Mouse (Mus musculus) CH12.LX (cell line): ENCODE data around the gene Saa1. TPM values are rescaled to one million over a fixed set of nuclear protein-coding genes. Genes with fewer than 3 reads are reported as not detected.

Source experiments
- DNase-seq: peaks from one replicate; pipeline ENCODE4 v3.0.0-alpha.2; 2013; ENCODE audit errors: extremely low read depth
- H3K27ac ChIP-seq: 2 replicates; pipeline ENCODE4 v1.5.1; 2012; ENCODE audit warnings: low read depth, mild to moderate bottlenecking, control low read depth, moderate library complexity; ENCODE audit not compliant: insufficient read depth
- H3K27me3 ChIP-seq: replicated peaks from 2 replicates; pipeline ENCODE3; 2012; ENCODE audit warnings: inconsistent platforms
- H3K36me3 ChIP-seq, 2 experiments: replicated peaks in 1 of 2; 2 replicates each; pipeline versions ENCODE3 to v1.6.1; 2012; ENCODE audit warnings: inconsistent platforms in 1 of 2, low read length in 1 of 2, mild to moderate bottlenecking in 1 of 2, mixed read lengths in 1 of 2, moderate library complexity in 1 of 2; ENCODE audit not compliant: control insufficient read depth in 1 of 2, insufficient read depth in 1 of 2
- H3K4me1 ChIP-seq, 2 experiments: 2 replicates each; pipeline ENCODE4 v1.6.1; 2012; ENCODE audit warnings: inconsistent platforms in 1 of 2, moderate library complexity in 1 of 2; ENCODE audit not compliant: insufficient read depth in 2 of 2, control insufficient read depth in 1 of 2
- H3K4me2 ChIP-seq: 2 replicates; pipeline ENCODE4 v1.6.1; 2012; ENCODE audit warnings: low read depth, mild to moderate bottlenecking, control low read depth; ENCODE audit not compliant: poor library complexity, insufficient read depth, severe bottlenecking
- H3K4me3 ChIP-seq, 3 experiments: fragments of 150-350 bp in 1 of 3; sonication (generic) in 1 of 3; replicated peaks in 1 of 3; 2 replicates each; pipeline versions ENCODE3 to v1.5.1; 2011 to 2012; ENCODE audit warnings: low read depth in 2 of 3, low read length in 2 of 3, mild to moderate bottlenecking in 2 of 3, moderate library complexity in 2 of 3, control low read depth in 1 of 3, improper control_type of control experiment in 1 of 3, inconsistent platforms in 1 of 3, mixed read lengths in 1 of 3; ENCODE audit not compliant: poor library complexity in 1 of 3
- H3K79me2 ChIP-seq: replicated peaks from 2 replicates; pipeline ENCODE4 v1.6.1; 2012; ENCODE audit warnings: mild to moderate bottlenecking, moderate library complexity; ENCODE audit not compliant: control insufficient read depth, poor library complexity, insufficient read depth, severe bottlenecking; ENCODE audit errors: extremely low read depth
- H3K9ac ChIP-seq: 2 replicates; pipeline ENCODE4 v1.6.1; 2012; ENCODE audit warnings: low read depth, mild to moderate bottlenecking, control low read depth, moderate library complexity; ENCODE audit not compliant: insufficient read depth
- H3K9me3 ChIP-seq: replicated peaks from 2 replicates; pipeline ENCODE3; 2012; ENCODE audit warnings: low read length, inconsistent platforms, mixed read lengths
- BHLHE40 ChIP-seq: IDR thresholded peaks from 2 replicates; pipeline ENCODE4 v1.6.1; 2011; ENCODE audit warnings: mild to moderate bottlenecking, low read depth, low read length, improper control_type of control experiment
- CHD1 ChIP-seq: IDR thresholded peaks from 2 replicates; pipeline ENCODE4 v1.6.1; 2012; ENCODE audit warnings: low read depth, low read length, improper control_type of control experiment, inconsistent platforms
- CHD2 ChIP-seq: IDR thresholded peaks from 2 replicates; pipeline ENCODE4 v1.6.1; 2011; ENCODE audit warnings: low read length, improper control_type of control experiment
- CTCF ChIP-seq, 2 experiments: IDR thresholded peaks in 1 of 2; conservative IDR thresholded peaks in 1 of 2; 2 replicates each; pipeline ENCODE4 v1.5.1; 2011 to 2012; ENCODE audit warnings: low read depth in 2 of 2, low read length in 2 of 2, improper control_type of control experiment in 1 of 2, inconsistent platforms in 1 of 2, mild to moderate bottlenecking in 1 of 2, moderate library complexity in 1 of 2
- E2F4 ChIP-seq: IDR thresholded peaks from 2 replicates; pipeline ENCODE4 v1.6.1; 2011; ENCODE audit warnings: low read depth, low read length, improper control_type of control experiment; ENCODE audit not compliant: insufficient replicate concordance
- ELF1 ChIP-seq: IDR thresholded peaks from 2 replicates; pipeline ENCODE4 v1.6.1; 2014; ENCODE audit warnings: low read depth, mild to moderate bottlenecking, inconsistent platforms, low read length, improper control_type of control experiment
- ETS1 ChIP-seq: conservative IDR thresholded peaks from 2 replicates; pipeline ENCODE4 v1.6.1; 2012; ENCODE audit warnings: low read depth, mild to moderate bottlenecking, inconsistent platforms, low read length, improper control_type of control experiment, moderate library complexity
- GABPA ChIP-seq: IDR thresholded peaks from 2 replicates; pipeline ENCODE4 v1.6.1; 2012; ENCODE audit warnings: low read depth, low read length, improper control_type of control experiment, inconsistent platforms; ENCODE audit not compliant: insufficient replicate concordance
- HCFC1 ChIP-seq: IDR thresholded peaks from 2 replicates; pipeline ENCODE4 v1.6.1; 2012; ENCODE audit warnings: low read depth, mild to moderate bottlenecking, inconsistent platforms, low read length, improper control_type of control experiment
- IRF4 ChIP-seq: IDR thresholded peaks from 2 replicates; pipeline ENCODE4 v1.6.1; 2014; ENCODE audit warnings: low read depth, mild to moderate bottlenecking, inconsistent platforms, low read length, improper control_type of control experiment
- JUN ChIP-seq: IDR thresholded peaks from 2 replicates; pipeline ENCODE4 v1.6.1; 2011; ENCODE audit warnings: low read depth, mild to moderate bottlenecking, low read length, improper control_type of control experiment, moderate library complexity; ENCODE audit not compliant: insufficient read depth
- JUND ChIP-seq: conservative IDR thresholded peaks from 2 replicates; pipeline ENCODE4 v1.6.1; 2011; ENCODE audit warnings: low read depth, low read length, improper control_type of control experiment
- MAFK ChIP-seq: IDR thresholded peaks from 2 replicates; pipeline ENCODE4 v1.6.1; 2011; ENCODE audit warnings: low read length, improper control_type of control experiment; ENCODE audit not compliant: insufficient replicate concordance
- MAX ChIP-seq: IDR thresholded peaks from 2 replicates; pipeline ENCODE4 v1.6.1; 2011; ENCODE audit warnings: low read length, improper control_type of control experiment
- MAZ ChIP-seq: IDR thresholded peaks from 2 replicates; pipeline ENCODE4 v1.6.1; 2012; ENCODE audit warnings: low read depth, mild to moderate bottlenecking, inconsistent platforms, low read length, improper control_type of control experiment, moderate library complexity
- MEF2A ChIP-seq: IDR thresholded peaks from 2 replicates; pipeline ENCODE4 v1.6.1; 2014; ENCODE audit warnings: low read depth, mild to moderate bottlenecking, inconsistent platforms, low read length, improper control_type of control experiment, borderline replicate concordance
- MXI1 ChIP-seq: IDR thresholded peaks from 2 replicates; pipeline ENCODE4 v1.6.1; 2011; ENCODE audit warnings: mild to moderate bottlenecking, low read depth, low read length, improper control_type of control experiment
- MYC ChIP-seq: IDR thresholded peaks from 2 replicates; pipeline ENCODE4 v1.6.1; 2011; ENCODE audit warnings: low read depth, mild to moderate bottlenecking, improper control_type of control experiment, low read length
- POLR2A ChIP-seq: IDR thresholded peaks from 2 replicates; pipeline ENCODE4 v1.6.1; 2011; ENCODE audit warnings: low read depth, mild to moderate bottlenecking, improper control_type of control experiment, low read length
- POLR2AphosphoS2 ChIP-seq: IDR thresholded peaks from 2 replicates; pipeline ENCODE4 v1.6.1; 2011; ENCODE audit warnings: low read depth, low read length, improper control_type of control experiment
- RCOR1 ChIP-seq: conservative IDR thresholded peaks from 2 replicates; pipeline ENCODE4 v1.6.1; 2012; ENCODE audit warnings: low read depth, mild to moderate bottlenecking, inconsistent platforms, low read length, improper control_type of control experiment
- SIN3A ChIP-seq: IDR thresholded peaks from 2 replicates; pipeline ENCODE4 v1.6.1; 2012; ENCODE audit warnings: low read length, improper control_type of control experiment, inconsistent platforms
- SMC3 ChIP-seq: IDR thresholded peaks from 2 replicates; pipeline ENCODE4 v1.6.1; 2011; ENCODE audit warnings: low read depth, low read length, improper control_type of control experiment
- TBP ChIP-seq: conservative IDR thresholded peaks from 2 replicates; pipeline ENCODE4 v1.6.1; 2011; ENCODE audit warnings: low read depth, low read length, improper control_type of control experiment
- TCF12 ChIP-seq: IDR thresholded peaks from 2 replicates; pipeline ENCODE4 v1.6.1; 2014; ENCODE audit warnings: low read depth, mild to moderate bottlenecking, inconsistent platforms, low read length, improper control_type of control experiment
- UBTF ChIP-seq: IDR thresholded peaks from 2 replicates; pipeline ENCODE4 v1.6.1; 2012; ENCODE audit warnings: low read depth, mild to moderate bottlenecking, inconsistent platforms, low read length, improper control_type of control experiment, moderate library complexity
- USF1 ChIP-seq: IDR thresholded peaks from 2 replicates; pipeline ENCODE4 v1.6.1; 2014; ENCODE audit warnings: low read depth, mild to moderate bottlenecking, inconsistent platforms, low read length, improper control_type of control experiment
- ZC3H11A ChIP-seq: IDR thresholded peaks from 2 replicates; pipeline ENCODE4 v1.6.1; 2012; ENCODE audit warnings: low read depth, mild to moderate bottlenecking, inconsistent platforms, low read length, improper control_type of control experiment
- ZMIZ1 ChIP-seq: IDR thresholded peaks from 2 replicates; pipeline ENCODE4 v1.6.1; 2012; ENCODE audit warnings: low read depth, mild to moderate bottlenecking, inconsistent platforms, low read length, improper control_type of control experiment
- ZNF384 ChIP-seq: IDR thresholded peaks from 2 replicates; pipeline ENCODE4 v1.6.1; 2012; ENCODE audit warnings: low read depth, low read length, improper control_type of control experiment, inconsistent platforms
- dilution Hi-C: fragments of 300-500 bp; cut with MboI; formaldehyde crosslinking; loops from 2 replicates; pipeline ENCODE4 v1.14.3; 2020; ENCODE audit warnings: low sequenced_read_pairs; ENCODE audit not compliant: extremely low pct_unique_long_range_greater_than_20kb, extremely low pct_ligation_motif_present
- in situ Hi-C: fragments of 300-500 bp; cut with MboI; formaldehyde crosslinking; loops from 3 replicates; pipeline ENCODE4 v1.14.3; 2019; ENCODE audit warnings: low sequenced_read_pairs, low pct_ligation_motif_present, low pct_unique_long_range_greater_than_20kb, mixed read lengths
- polyA plus RNA-seq: library from polyadenylated mRNA; unstranded; fragments of >175 nt; gene quantifications from 2 replicates; pipeline ENCODE4 v1.2.1, GENCODE M21; 2012; ENCODE audit warnings: low read depth; ENCODE audit not compliant: insufficient read length
- total RNA-seq, 2 experiments: library from RNA; depleted of rRNA; stranded (reverse); fragments of 300-350 nt in 1 of 2; fragments of >200 nt in 1 of 2; gene quantifications; 2 replicates each; pipeline ENCODE4 v1.2.3; 2012 to 2014

Gene Saa1
- total and polyA plus RNA-seq, 3 experiments = not detected

GRCm38 (mm10) chr7:46748459-46748858 lies 5.7 kb upstream of the Saa1 start (continued):
- TF ChIP-seq ZMIZ1 = no peak
- 0 out of 2 replicates have a peak, but pooled peaks have one; percentile 22 for TF ChIP-seq IRF4
- TF ChIP-seq CHD1 = no peak
- no peak for TF ChIP-seq E2F4
- TF ChIP-seq POLR2AphosphoS2 = no peak
- TF ChIP-seq SIN3A = no peak
- TF ChIP-seq CHD2 = no peak
- no peak for TF ChIP-seq TCF12
- TF ChIP-seq MAZ = no peak
- no peak for TF ChIP-seq POLR2A
- peak; percentile 39 for TF ChIP-seq JUN
- TF ChIP-seq UBTF = no peak
- no peak for TF ChIP-seq SMC3
- TF ChIP-seq MXI1 = no peak
- no peak for TF ChIP-seq ZC3H11A
- no peak for TF ChIP-seq TBP
- TF ChIP-seq CTCF (conservative IDR thresholded peaks at IDR 0.05 in 1 of 2, IDR thresholded peaks at IDR 0.05 in 1 of 2; ENCODE audit: low read depth in 2 of 2, low read length in 2 of 2) = no peak
- TF ChIP-seq USF1 = no peak
- peak; percentile 20; the same call in 1 of the 2 replicates for TF ChIP-seq ELF1
- TF ChIP-seq MAX = no peak
- TF ChIP-seq MAFK = no peak

GRCm38 (mm10) chr7:46746381-46746780 lies 3.6 kb upstream of the Saa1 start:
- Histone ChIP-seq H3K4me1 (peaks cover 12 to 26% of the 10 kb centered on the region in 2 experiments), H3K36me3 (no peaks in the 10 kb centered on the region), H3K27ac (no peak overlapping the region), H3K4me2 (no peak overlapping the region), H3K27me3 (no peaks in the 10 kb centered on the region), H3K9me3 (no peaks in the 10 kb centered on the region), H3K79me2 (no peaks in the 10 kb centered on the region), H3K4me3 (no peak overlapping the region), H3K9ac (no peak overlapping the region)
- in situ Hi-C loops = no loop called here
- TF ChIP-seq ETS1 (no peak), SMC3 (no peak), POLR2AphosphoS2 (no peak), UBTF (no peak), ZNF384 (no peak), MXI1 (no peak), TCF12 (no peak), GABPA (no peak), MAFK (no peak), HCFC1 (no peak), RCOR1 (no peak), MYC (no peak), TBP (no peak), JUND (no peak), MEF2A (no peak), BHLHE40 (no peak)
- dilution Hi-C loops = no loop called here
- DNase-seq = no peak
